Mouse (Mus musculus) spleen, adult 2 months (tissue): Measurements from ENCODE around the gene Cacna1h.

Experiments
- CTCF ChIP-seq: fragments of 200-500 bp; IDR thresholded peaks from 2 replicates; pipeline ENCODE4 v1.5.1; 2011; ENCODE audit warnings: mild to moderate bottlenecking, inconsistent platforms; ENCODE audit not compliant: insufficient read depth, insufficient read length, insufficient replicate concordance; ENCODE audit errors: extremely low read depth
- POLR2A ChIP-seq: fragments of 200-500 bp; IDR thresholded peaks from 2 replicates; pipeline ENCODE4 v1.6.1; 2011; ENCODE audit warnings: low read depth, low read length, inconsistent platforms

GRCm38 (mm10) chr17:25404190-25404589 is 29.4 kb downstream of the Cacna1h start:
- TF ChIP-seq POLR2A (no peak), CTCF (no peak)
